In genomic region chr6:24728130-24728529, GRCm38 (mm10) we compare ENCODE assay signal across 24 mouse cellular contexts. TPM values are rescaled to one million over a fixed set of nuclear protein-coding genes. Genes with fewer than 3 reads are reported as not detected.
DNase-seq lines count a peak whose midpoint lies in the region; ATAC-seq lines count a peak whose summit lies in the region.
"Had no signal": no experiment of that assay in that cellular context is flagged by ENCODE, and none has a peak within 500 bp of the region (broad histone marks: within the 10 kb centered on the region; RNA-seq: fewer than 3 reads in every experiment).

No protein-coding gene starts in this region.

- peak; percentile 68 for DNase-seq in 416B (ENCODE audit: low read depth)
- no peak for DNase-seq in layer of hippocampus, adult 18-20 months (ENCODE audit: low spot score in 2 of 2)
- DNase-seq: adrenal gland, adult 2 months; adrenal gland, adult 8-10 months; adrenal gland, postnatal 10 days; adrenal gland, postnatal 14 days; adrenal gland, postnatal 25 days; adrenal gland, postnatal 36 days; B cell, adult 2 months; cerebellum, adult 11 months; cerebellum, adult 11-12 months; cerebellum, adult 18-20 months; cerebellum, adult 2 months had no signal

- ATAC-seq in hematopoietic stem cell, adult 5-6 weeks (replicated peaks in 1 of 2; ENCODE audit: insufficient read depth in 1 of 2, low FRiP score in 2 of 2, low TSS enrichment in 1 of 2, low read depth in 1 of 2, poor library complexity in 2 of 2, severe bottlenecking in 2 of 2), result peak; percentile 65 to 66; a peak in 3 of 4 replicates
- no peak for ATAC-seq in megakaryocyte progenitor cell, adult 5-6 weeks (replicated peaks; ENCODE audit: poor library complexity)
- ATAC-seq: activated CD4-positive, CD25-positive, alpha-beta regulatory T cell, adult 4 months; CD4-positive, CD25-positive, alpha-beta regulatory T cell, adult 4 months; Patski had no signal

RNA-seq across cellular contexts. Expression of gene Hyal6, which starts 4.9 kb away (rescaled TPM):
- not detected in 2 replicates for total RNA-seq in hematopoietic stem cell, adult 5-6 weeks (2017)
- not detected for total RNA-seq in layer of hippocampus, adult 18-20 months (2021)
- not detected in 2 replicates for total RNA-seq in megakaryocyte progenitor cell, adult 5-6 weeks (2015)
- not detected in 2 replicates for total RNA-seq in megakaryocyte progenitor cell, adult 5-6 weeks (2017)
- total RNA-seq: adrenal gland, adult 18-20 months; adrenal gland, adult 2 months; adrenal gland, adult 8-10 months; adrenal gland, postnatal 10 days; adrenal gland, postnatal 14 days; adrenal gland, postnatal 25 days; adrenal gland, postnatal 36 days; adrenal gland, postnatal 4 days; CH12.LX; ES-E14; MEL had no signal

RNA-seq across cellular contexts. Expression of gene Hyal4, which starts 20.0 kb away (rescaled TPM):
- not detected in 2 replicates for total RNA-seq in hematopoietic stem cell, adult 5-6 weeks (2017)
- total RNA-seq in layer of hippocampus, adult 18-20 months (2021), result not detected
- total RNA-seq in megakaryocyte progenitor cell, adult 5-6 weeks (2015), result not detected in 2 replicates
- total RNA-seq in megakaryocyte progenitor cell, adult 5-6 weeks (2017), result not detected in 2 replicates
- total RNA-seq: adrenal gland, adult 18-20 months; adrenal gland, adult 2 months; adrenal gland, adult 8-10 months; adrenal gland, postnatal 10 days; adrenal gland, postnatal 14 days; adrenal gland, postnatal 25 days; adrenal gland, postnatal 36 days; adrenal gland, postnatal 4 days; CH12.LX; ES-E14; G1E; MEL had no signal
